29 mouse cellular contexts compared by ENCODE assay signal in the genomic region with DNA sequence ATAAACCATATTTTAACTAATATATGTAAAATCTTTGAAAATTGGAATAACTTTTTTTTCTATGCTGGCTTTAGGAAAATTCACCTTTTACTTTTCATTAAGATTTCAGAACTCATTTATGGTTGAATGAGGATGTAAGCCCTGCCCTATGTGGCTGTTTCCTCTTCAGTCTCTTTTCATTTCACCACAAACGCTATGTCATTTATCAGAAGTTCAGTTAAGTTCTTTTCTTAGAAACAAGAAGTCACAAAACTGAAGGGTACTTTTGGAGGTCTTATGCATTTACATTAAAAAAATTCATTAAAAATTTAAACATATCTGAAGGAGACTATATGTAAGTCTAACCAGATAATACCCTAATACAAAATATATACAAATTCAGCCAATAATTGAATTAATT. TPM values are rescaled to one million over a fixed set of nuclear protein-coding genes. Genes with fewer than 3 reads are reported as not detected.
DNase-seq lines count a peak whose midpoint lies in the region; ATAC-seq and TF ChIP-seq lines count a peak whose summit lies in the region.
"Had no signal": no experiment of that assay in that cellular context is flagged by ENCODE, and none has a peak within 500 bp of the region (broad histone marks: within the 10 kb centered on the region; RNA-seq: fewer than 3 reads in every experiment).

No protein-coding gene starts in this region.

- H3K9ac ChIP-seq in CH12.LX (ENCODE audit: insufficient read depth, low read depth) = no peak overlapping the region
- no peak overlapping the region for H3K9ac ChIP-seq in hindbrain, embryonic 16.5 days (ENCODE audit: low read depth, low read length)
- H3K9ac ChIP-seq: embryonic facial prominence, embryonic 13.5 days; forebrain, embryonic 13.5 days; forebrain, postnatal 0 days; hindbrain, embryonic 12.5 days had no signal

- no peak for TF ChIP-seq POLR2A in CH12.LX (IDR thresholded peaks at IDR 0.05; ENCODE audit: low read depth, low read length)

- peak; percentile 36 for DNase-seq in A20 (ENCODE audit: low read depth, low spot score)
- DNase-seq in CH12.LX (ENCODE audit: extremely low read depth) = peak; percentile 45
- peak; percentile 61 for DNase-seq in splenic B cell, adult 2 months (ENCODE audit: low read depth, low spot score)
- DNase-seq in gastrocnemius, adult 2 months = no peak
- DNase-seq in MN1 (ENCODE audit: low spot score) = no peak
- DNase-seq: adrenal gland, postnatal 14 days; B cell, adult 2 months; cerebellum, adult 11-12 months; cerebellum, adult 9-10 months; cerebellum, postnatal 25 days; forebrain, postnatal 0 days; gastrocnemius, postnatal 36 days; heart, adult 18-20 months; heart, postnatal 10 days; heart, postnatal 4 days had no signal

- peak; percentile 86 for ATAC-seq in granulocyte monocyte progenitor cell, adult 5-6 weeks (replicated peaks; ENCODE audit: poor library complexity, severe bottlenecking)
- no peak for ATAC-seq in hindbrain, embryonic 16.5 days
- ATAC-seq: forebrain, embryonic 13.5 days; forebrain, postnatal 0 days; hindbrain, postnatal 0 days; intestine, embryonic 16.5 days; Patski had no signal

- no peak overlapping the region for H3K27ac ChIP-seq in CH12.LX (ENCODE audit: insufficient read depth, low read depth)
- no peak overlapping the region for H3K27ac ChIP-seq in gastrocnemius, adult 2 months
- no peak overlapping the region for H3K27ac ChIP-seq in hindbrain, embryonic 16.5 days (ENCODE audit: low read depth, low read length)
- H3K27ac ChIP-seq: embryonic facial prominence, embryonic 13.5 days; forebrain, embryonic 13.5 days; heart, embryonic 10.5 days; hindbrain, embryonic 12.5 days; hindbrain, postnatal 0 days had no signal

- no peak overlapping the region for H3K4me3 ChIP-seq in CH12.LX (replicated peaks in 1 of 3; ENCODE audit: low read depth in 2 of 3, low read length in 2 of 3, poor library complexity in 1 of 3)
- no peak overlapping the region for H3K4me3 ChIP-seq in gastrocnemius, adult 2 months
- no peak overlapping the region for H3K4me3 ChIP-seq in hindbrain, embryonic 16.5 days (ENCODE audit: low read length)
- H3K4me3 ChIP-seq: embryonic facial prominence, embryonic 13.5 days; forebrain, embryonic 13.5 days; heart, embryonic 10.5 days; hindbrain, embryonic 12.5 days had no signal

- 0 out of 2 replicates have a peak, but pooled peaks cover 4% of the 10 kb centered on the region for H3K79me2 ChIP-seq in CH12.LX (replicated peaks; ENCODE audit: control insufficient read depth, extremely low read depth, insufficient read depth, poor library complexity, severe bottlenecking)

- peaks cover 12 to 72% of the 10 kb centered on the region in 2 experiments; a peak in 3 of 4 replicates for H3K4me1 ChIP-seq in CH12.LX (ENCODE audit: control insufficient read depth in 1 of 2, insufficient read depth in 2 of 2)
- no peaks in the 10 kb centered on the region for H3K4me1 ChIP-seq in hindbrain, embryonic 16.5 days (ENCODE audit: control insufficient read depth, insufficient read depth, low read depth, low read length)
- H3K4me1 ChIP-seq: embryonic facial prominence, embryonic 13.5 days; forebrain, embryonic 13.5 days; heart, embryonic 10.5 days; hindbrain, embryonic 12.5 days had no signal

- in situ Hi-C loops in CH12.LX (cut with MboI; ENCODE audit: low pct_ligation_motif_present, low pct_unique_long_range_greater_than_20kb, low sequenced_read_pairs) = loop anchor here (5.0 kb wide), 1 partner anchor 48 kb away; no protein-coding TSS in a partner anchor

- H3K27me3 ChIP-seq in CH12.LX (replicated peaks) = no peaks in the 10 kb centered on the region
- H3K27me3 ChIP-seq in splenic B cell, adult 2 months (ENCODE audit: control insufficient read depth, insufficient read depth, low read length, poor library complexity, severe bottlenecking) = no peaks in the 10 kb centered on the region
- no peaks in the 10 kb centered on the region for H3K27me3 ChIP-seq in hindbrain, embryonic 16.5 days (replicated peaks; ENCODE audit: control insufficient read depth, insufficient read depth, low read length)
- H3K27me3 ChIP-seq: embryonic facial prominence, embryonic 13.5 days; forebrain, embryonic 13.5 days; hindbrain, embryonic 12.5 days had no signal

- TF ChIP-seq EP300 in CH12.LX (IDR thresholded peaks at IDR 0.05; ENCODE audit: low read length) = peak; percentile 64

- TF ChIP-seq RAD21 in CH12.LX (IDR thresholded peaks at IDR 0.05; ENCODE audit: low read depth, low read length) = no peak

- H3K9me3 ChIP-seq in CH12.LX (replicated peaks; ENCODE audit: low read length) = no peaks in the 10 kb centered on the region
- H3K9me3 ChIP-seq in hindbrain, embryonic 16.5 days (ENCODE audit: control insufficient read depth, low read length) = no peaks in the 10 kb centered on the region
- H3K9me3 ChIP-seq: embryonic facial prominence, embryonic 13.5 days; forebrain, embryonic 13.5 days; heart, embryonic 10.5 days; hindbrain, embryonic 12.5 days had no signal

- WGBS in hindbrain, embryonic 16.5 days = 89% methylated on average over 1 of the region's 1 CpGs

- no peak overlapping the region for H3K4me2 ChIP-seq in CH12.LX (ENCODE audit: insufficient read depth, low read depth, poor library complexity, severe bottlenecking)
- H3K4me2 ChIP-seq in hindbrain, embryonic 16.5 days (ENCODE audit: low read length) = no peak overlapping the region
- H3K4me2 ChIP-seq: embryonic facial prominence, embryonic 13.5 days; forebrain, embryonic 13.5 days; hindbrain, embryonic 12.5 days had no signal

- no peak for TF ChIP-seq CTCF in CH12.LX (conservative IDR thresholded peaks at IDR 0.05 in 1 of 2, IDR thresholded peaks at IDR 0.05 in 1 of 2; ENCODE audit: low read depth in 2 of 2, low read length in 2 of 2)
- TF ChIP-seq CTCF in gastrocnemius, adult 2 months (IDR thresholded peaks at IDR 0.05) = no peak

- dilution Hi-C loops in CH12.LX (cut with MboI; ENCODE audit: extremely low pct_ligation_motif_present, extremely low pct_unique_long_range_greater_than_20kb, low sequenced_read_pairs) = no loop called here

- H3K36me3 ChIP-seq in CH12.LX (replicated peaks in 1 of 2; ENCODE audit: control insufficient read depth in 1 of 2, insufficient read depth in 1 of 2, low read length in 1 of 2) = no peaks in the 10 kb centered on the region
- H3K36me3 ChIP-seq in splenic B cell, adult 2 months (ENCODE audit: control insufficient read depth, insufficient read depth, low read length, poor library complexity, severe bottlenecking) = no peaks in the 10 kb centered on the region
- no peaks in the 10 kb centered on the region for H3K36me3 ChIP-seq in hindbrain, embryonic 16.5 days (ENCODE audit: control insufficient read depth, insufficient read depth, low read length)
- H3K36me3 ChIP-seq: embryonic facial prominence, embryonic 13.5 days; heart, embryonic 10.5 days; hindbrain, embryonic 12.5 days had no signal

- intact Hi-C loops in gastrocnemius, adult 2 months (cut with DNase I) = no loop called here

TF ChIP-seq in CH12.LX, 34 proteins besides CTCF, POLR2A, EP300 and RAD21 (continues in another document):
- TF ChIP-seq ETS1 (conservative IDR thresholded peaks at IDR 0.05; ENCODE audit: low read depth, low read length) = peak; percentile 26; the same call in 1 of the 2 replicates
- TF ChIP-seq UBTF (IDR thresholded peaks at IDR 0.05; ENCODE audit: low read depth, low read length) = no peak
- no peak for TF ChIP-seq GABPA (IDR thresholded peaks at IDR 0.05; ENCODE audit: insufficient replicate concordance, low read depth, low read length)
- TF ChIP-seq BHLHE40 (IDR thresholded peaks at IDR 0.05; ENCODE audit: low read depth, low read length) = 0 out of 2 replicates have a peak, but pooled peaks have one; percentile 6
- TF ChIP-seq HCFC1 (IDR thresholded peaks at IDR 0.05; ENCODE audit: low read depth, low read length) = no peak
- TF ChIP-seq POLR2AphosphoS2 (IDR thresholded peaks at IDR 0.05; ENCODE audit: low read depth, low read length) = no peak
- no peak for TF ChIP-seq MXI1 (IDR thresholded peaks at IDR 0.05; ENCODE audit: low read depth, low read length)
- no peak for TF ChIP-seq ELF1 (IDR thresholded peaks at IDR 0.05; ENCODE audit: low read depth, low read length)
- TF ChIP-seq IRF4 (IDR thresholded peaks at IDR 0.05; ENCODE audit: low read depth, low read length) = 0 out of 2 replicates have a peak, but pooled peaks have one; percentile 32
- TF ChIP-seq TBP (conservative IDR thresholded peaks at IDR 0.05; ENCODE audit: low read depth, low read length) = 0 out of 2 replicates have a peak, but pooled peaks have one; percentile 37
- TF ChIP-seq USF2 (conservative IDR thresholded peaks at IDR 0.05; ENCODE audit: low read depth, low read length) = no peak
- no peak for TF ChIP-seq MAFK (IDR thresholded peaks at IDR 0.05; ENCODE audit: insufficient replicate concordance, low read length)
- no peak for TF ChIP-seq NRF1 (IDR thresholded peaks at IDR 0.05; ENCODE audit: low read depth, low read length)
- TF ChIP-seq ZNF384 (IDR thresholded peaks at IDR 0.05; ENCODE audit: low read depth, low read length) = no peak
- TF ChIP-seq NELFE (IDR thresholded peaks at IDR 0.05; ENCODE audit: low read depth, low read length) = no peak

RNA-seq across cellular contexts. Expression of gene 4922502D21Rik, which starts 15.9 kb away (rescaled TPM):
- total RNA-seq in CH12.LX (2012; rRNA removed) (2.0 and 2.8 TPM in 2 replicates), CH12.LX (2014; rRNA removed) (0.23 and 0.42 TPM in 2 replicates)
- 0.46 and 0.61 TPM in 2 replicates for polyA plus RNA-seq in CH12.LX (2012; ENCODE audit: insufficient read length, low read depth)
- not detected in 2 replicates for total RNA-seq in granulocyte monocyte progenitor cell, adult 5-6 weeks (2014; fragmentation: Nextera tagmentation)
- 1.2 TPM in 1 of 2 replicates, not detected in the other for total RNA-seq in granulocyte monocyte progenitor cell, adult 5-6 weeks (2017)
- not detected for total RNA-seq in gastrocnemius, adult 2 months (2021)
- polyA plus RNA-seq in hindbrain, embryonic 16.5 days (2015; fragmentation: Nextera tagmentation; extraction: Ambion mirVana) = not detected in 2 replicates
- total RNA-seq: adrenal gland, adult 18-20 months; adrenal gland, postnatal 14 days; ES-E14; forebrain, postnatal 0 days; gastrocnemius, adult 18-20 months; gastrocnemius, postnatal 36 days; heart, adult 18-20 months; heart, postnatal 10 days; heart, postnatal 4 days; hindbrain, postnatal 0 days had no signal
- polyA plus RNA-seq: activated CD4-positive, CD25-positive, alpha-beta regulatory T cell, adult 4 months; forebrain, embryonic 13.5 days; forebrain, postnatal 0 days; heart, embryonic 10.5 days; heart, embryonic 14.5 days; hindbrain, embryonic 12.5 days; hindbrain, postnatal 0 days; intestine, embryonic 16.5 days; Patski had no signal

RNA-seq across cellular contexts. Expression of gene Clec12a, which starts 26.8 kb away (rescaled TPM):
- total RNA-seq in CH12.LX (2012; rRNA removed) = 1.7 TPM in 2 replicates
- 11.9 and 12.6 TPM in 2 replicates for total RNA-seq in CH12.LX (2014; rRNA removed)
- polyA plus RNA-seq in CH12.LX (2012; ENCODE audit: insufficient read length, low read depth) = 6.5 and 8.0 TPM in 2 replicates
- total RNA-seq in granulocyte monocyte progenitor cell, adult 5-6 weeks (2014; fragmentation: Nextera tagmentation) = 318 and 331 TPM in 2 replicates
- total RNA-seq in granulocyte monocyte progenitor cell, adult 5-6 weeks (2017) = 549 and 684 TPM in 2 replicates
- total RNA-seq in gastrocnemius, adult 2 months (2021) = under 1 TPM in 1 of 2 experiments, not detected in 1; 0.14 TPM
- polyA plus RNA-seq in hindbrain, embryonic 16.5 days (2015; fragmentation: Nextera tagmentation; extraction: Ambion mirVana) = 0.15 and 0.26 TPM in 2 replicates
- total RNA-seq: ES-E14; hindbrain, postnatal 0 days had no signal

RNA-seq across cellular contexts. Expression of gene Cd69, which starts 40.5 kb away (rescaled TPM):
- total RNA-seq in CH12.LX (2012; rRNA removed) (112 and 132 TPM in 2 replicates), CH12.LX (2014; rRNA removed) (229 and 269 TPM in 2 replicates)
- 71.2 and 71.3 TPM in 2 replicates for polyA plus RNA-seq in CH12.LX (2012; ENCODE audit: insufficient read length, low read depth)
- 60.9 and 69.3 TPM in 2 replicates for total RNA-seq in granulocyte monocyte progenitor cell, adult 5-6 weeks (2014; fragmentation: Nextera tagmentation)
- 163 and 224 TPM in 2 replicates for total RNA-seq in granulocyte monocyte progenitor cell, adult 5-6 weeks (2017)
- not detected for total RNA-seq in gastrocnemius, adult 2 months (2021)
- polyA plus RNA-seq in hindbrain, embryonic 16.5 days (2015; fragmentation: Nextera tagmentation; extraction: Ambion mirVana) = 0.09 TPM in 1 of 2 replicates, not detected in the other
- total RNA-seq: forebrain, postnatal 0 days; heart, postnatal 4 days; hindbrain, postnatal 0 days had no signal
- polyA plus RNA-seq: embryonic facial prominence, embryonic 13.5 days; forebrain, embryonic 13.5 days; hindbrain, embryonic 12.5 days; hindbrain, postnatal 0 days; Patski had no signal

Comparison
In these comparisons a context has a peak if more than half of its experiments do, and no peak if none do; other contexts are left out.
1. DNase-seq: peak in A20 (single experiment), CH12.LX (single experiment) and splenic B cell, adult 2 months (single experiment); none in gastrocnemius, adult 2 months (single experiment) and MN1 (single experiment).
2. RNA of gene Clec12a, which starts 26.8 kb away (total RNA-seq): 318 to 684 TPM in granulocyte monocyte progenitor cell, adult 5-6 weeks; 1.7 to 12.6 TPM in CH12.LX and 0.14 TPM in gastrocnemius, adult 2 months; every median in the first group is over 10 times any median in the second.
3. RNA of gene Cd69, which starts 40.5 kb away (total RNA-seq): 112 to 269 TPM in CH12.LX and 60.9 to 224 TPM in granulocyte monocyte progenitor cell, adult 5-6 weeks; not detected in gastrocnemius, adult 2 months; every median in the first group is over 10 times any median in the second.